Mouse (Mus musculus): ENCODE results near the gene Card9. TPM values are rescaled to one million over a fixed set of nuclear protein-coding genes. Genes with fewer than 3 reads are reported as not detected.

The Card9 gene
- total RNA-seq, 4 experiments from 2014 or later, result 0.54 to 2.2 (median 1.7) TPM

- peak; percentile 81 for DNase-seq (ENCODE audit: low spot score)
These were observed 31.3 kb downstream of the Card9 start for GRCm38 (mm10) chr2:26329402-26329801.

GRCm38 (mm10) chr2:26327852-26328251 lies 32.9 kb downstream of the Card9 start:
- DNase-seq (ENCODE audit: low spot score), result no peak

GRCm38 (mm10) chr2:26325386-26326181 lies 35.1 kb downstream of the Card9 start:
- no peak for DNase-seq (ENCODE audit: low spot score)

GRCm38 (mm10) chr2:26324917-26325316 lies 35.8 kb downstream of the Card9 start:
- DNase-seq (ENCODE audit: low spot score), result no peak

GRCm38 (mm10) chr2:26323589-26324325 lies 37.0 kb downstream of the Card9 start:
- DNase-seq (ENCODE audit: low spot score), result no peak

- DNase-seq (ENCODE audit: low spot score), result no peak
These were observed 40.2 kb downstream of the Card9 start for GRCm38 (mm10) chr2:26320245-26321185.

GRCm38 (mm10) chr2:26319519-26320244 lies 41.0 kb downstream of the Card9 start:
- no peak for DNase-seq (ENCODE audit: low spot score)

- no peak for DNase-seq (ENCODE audit: low spot score)
These were observed 41.6 kb downstream of the Card9 start for GRCm38 (mm10) chr2:26319109-26319508.

GRCm38 (mm10) chr2:26317991-26318672 lies 42.6 kb downstream of the Card9 start:
- no peak for DNase-seq (ENCODE audit: low spot score)

GRCm38 (mm10) chr2:26317371-26317770 lies 43.3 kb downstream of the Card9 start:
- DNase-seq (ENCODE audit: low spot score), result no peak

- DNase-seq (ENCODE audit: low spot score), result no peak
These were observed 44.0 kb downstream of the Card9 start for GRCm38 (mm10) chr2:26316576-26317246.

- DNase-seq (ENCODE audit: low spot score), result peak; percentile 45
These were observed 44.8 kb downstream of the Card9 start for GRCm38 (mm10) chr2:26315925-26316311.

- peak; percentile 72 for DNase-seq (ENCODE audit: low spot score)
These were observed 45.4 kb downstream of the Card9 start, which contains the start of gene Gpsm1 for GRCm38 (mm10) chr2:26315072-26315924. TSS of gene Gpsm1 (plus strand) at chr2:26315515.

GRCm38 (mm10) chr2:26314281-26315071 lies 46.2 kb downstream of the Card9 start:
- peak; percentile 49 for DNase-seq (ENCODE audit: low spot score)

GRCm38 (mm10) chr2:26313394-26313793 lies 47.3 kb downstream of the Card9 start:
- no peak for DNase-seq (ENCODE audit: low spot score)

GRCm38 (mm10) chr2:26312812-26313211 lies 47.9 kb downstream of the Card9 start:
- no peak for DNase-seq (ENCODE audit: low spot score)

- no peak for DNase-seq (ENCODE audit: low spot score)
These were observed 48.8 kb downstream of the Card9 start for GRCm38 (mm10) chr2:26311936-26312335.

- DNase-seq (ENCODE audit: low spot score), result no peak
These were observed 51.0 kb downstream of the Card9 start for GRCm38 (mm10) chr2:26309739-26310138.

Measured in heart, adult 8-10 months (tissue).